Mouse (Mus musculus) erythroblast, embryonic 14.5 days (primary cell): ENCODE data around the gene Nutm2. TPM values are rescaled to one million over a fixed set of nuclear protein-coding genes. Genes with fewer than 3 reads are reported as not detected.
"Not testable (repeated sequence)": the region's sequence is repeated elsewhere in the genome, so short reads cannot be mapped to it uniquely, and the experiment has no call there.

Experiments
- H3K27me3 ChIP-seq: 2 replicates; pipeline ENCODE4 v1.6.1; 2012; ENCODE audit warnings: inconsistent platforms; ENCODE audit not compliant: control insufficient read depth
- H3K36me3 ChIP-seq: 2 replicates; pipeline ENCODE4 v1.6.1; 2012; ENCODE audit warnings: mild to moderate bottlenecking, inconsistent platforms; ENCODE audit not compliant: control insufficient read depth
- H3K4me1 ChIP-seq: 2 replicates; pipeline ENCODE4 v1.6.1; 2012; ENCODE audit warnings: inconsistent platforms; ENCODE audit not compliant: control insufficient read depth
- H3K4me3 ChIP-seq: replicated peaks from 2 replicates; pipeline ENCODE3; 2012; ENCODE audit warnings: moderate library complexity, mild to moderate bottlenecking, inconsistent platforms
- H3K9me3 ChIP-seq: 2 replicates; pipeline ENCODE4 v1.6.1; 2012; ENCODE audit warnings: low read length, inconsistent platforms, mixed read lengths; ENCODE audit not compliant: control insufficient read depth
- GATA1 ChIP-seq: IDR thresholded peaks from 2 replicates; pipeline ENCODE4 v1.6.1; 2012; ENCODE audit warnings: low read length, inconsistent platforms, mixed read lengths
- TAL1 ChIP-seq: IDR thresholded peaks from 3 replicates; pipeline ENCODE4 v1.6.1; 2012; ENCODE audit warnings: low read length, inconsistent platforms, mixed read lengths
- polyA plus RNA-seq: library from polyadenylated mRNA; stranded (reverse); fragments of >175 nt; gene quantifications from 2 replicates; pipeline ENCODE4 v1.2.3, GENCODE M21; 2012

The Nutm2 gene
- polyA plus RNA-seq, 1 experiment: not detected

GRCm38 (mm10) chr13:50453426-50453825, 13.7 kb upstream of the Nutm2 start:
- no peaks in the 10 kb centered on the region for H3K36me3 ChIP-seq
- no peaks in the 10 kb centered on the region for H3K27me3 ChIP-seq
- TF ChIP-seq TAL1 (no peak), GATA1 (no peak)
- no peaks in the 10 kb centered on the region for H3K4me1 ChIP-seq
- H3K4me3 ChIP-seq: no peak overlapping the region
- no peaks in the 10 kb centered on the region; the same call in 1 of the 2 replicates for H3K9me3 ChIP-seq

GRCm38 (mm10) chr13:50460433-50460832, 6.7 kb upstream of the Nutm2 start:
- H3K4me1 ChIP-seq, H3K4me3 ChIP-seq, H3K36me3 ChIP-seq, H3K9me3 ChIP-seq, H3K27me3 ChIP-seq: not testable (repeated sequence)

- Histone ChIP-seq H3K9me3 (peaks cover 13% of the 10 kb centered on the region; the same call in 1 of the 2 replicates), H3K4me3 (no peak overlapping the region), H3K27me3 (no peaks in the 10 kb centered on the region), H3K4me1 (no peaks in the 10 kb centered on the region), H3K36me3 (no peaks in the 10 kb centered on the region)
- no peak for TF ChIP-seq GATA1
- TF ChIP-seq TAL1: no peak
Observed at GRCm38 (mm10) chr13:50464621-50465562, 2.2 kb upstream of the Nutm2 start.

- H3K4me1 ChIP-seq, H3K36me3 ChIP-seq, H3K4me3 ChIP-seq, H3K27me3 ChIP-seq: not testable (repeated sequence)
- H3K9me3 ChIP-seq: peaks cover 10% of the 10 kb centered on the region
Observed at GRCm38 (mm10) chr13:50488510-50488909, 21.4 kb downstream of the Nutm2 start.

- not testable (repeated sequence) for H3K4me3 ChIP-seq, H3K27me3 ChIP-seq, H3K36me3 ChIP-seq, H3K4me1 ChIP-seq, H3K9me3 ChIP-seq
Observed at GRCm38 (mm10) chr13:50510470-50511343, 43.6 kb downstream of the Nutm2 start.

Other genes with a start within 250 kb of the Nutm2 start
- gene Gm906, start 217.0 kb upstream of the Nutm2 start, polyA plus RNA-seq: not detected in 2 replicates
- gene Fbxw17, start 49.4 kb upstream of the Nutm2 start, polyA plus RNA-seq: not detected in 2 replicates
- gene Gm47429, start 23.4 kb upstream of the Nutm2 start, polyA plus RNA-seq: not detected in 2 replicates
- not detected in 2 replicates for gene Gm904, start 175.9 kb downstream of the Nutm2 start, polyA plus RNA-seq
- gene Gm8765, start 231.0 kb downstream of the Nutm2 start, polyA plus RNA-seq: not detected in 2 replicates